Mouse (Mus musculus) bone marrow, adult 2 months (tissue): ENCODE data around the gene Scn1b. TPM values are rescaled to one million over a fixed set of nuclear protein-coding genes. Genes with fewer than 3 reads are reported as not detected.
A peak's percentile ranks its signal among the peaks of the same experiment; 100 is the strongest.

Experiments used
- H3K27ac ChIP-seq: fragments of 200-500 bp; 2 replicates; pipeline ENCODE4 v1.5.1; 2012; ENCODE audit warnings: low read depth, mild to moderate bottlenecking, control low read depth, inconsistent platforms, low read length; ENCODE audit not compliant: control insufficient read depth, poor library complexity, insufficient read depth
- H3K4me1 ChIP-seq: fragments of 200-500 bp; 2 replicates; pipeline ENCODE4 v1.6.1; 2011; ENCODE audit warnings: low read length; ENCODE audit not compliant: control insufficient read depth, insufficient read depth
- H3K4me3 ChIP-seq: fragments of 200-500 bp; replicated peaks from 2 replicates; pipeline ENCODE3; 2011; ENCODE audit warnings: mild to moderate bottlenecking, low read depth, low read length, control low read depth; ENCODE audit not compliant: control insufficient read depth
- CTCF ChIP-seq: fragments of 200-500 bp; IDR thresholded peaks from 2 replicates; pipeline ENCODE4 v1.5.1; 2011; ENCODE audit warnings: low read length, control low read depth; ENCODE audit not compliant: control insufficient read depth, insufficient read depth
- POLR2A ChIP-seq: fragments of 200-500 bp; IDR thresholded peaks from 2 replicates; pipeline ENCODE4 v1.6.1; 2011; ENCODE audit warnings: low read depth, mild to moderate bottlenecking, control low read depth, low read length, borderline replicate concordance; ENCODE audit not compliant: control insufficient read depth
- WGBS: fragments of 180-500 bp; shearing (Covaris S2); methylation state at CpG from one replicate; pipeline ENCODE4 v1.1.7; 2018; 5-methylcytosine and 5-hydroxymethylcytosine counted together
- polyA plus RNA-seq: library from polyadenylated mRNA; stranded (reverse); fragments of >200 nt; gene quantifications from 2 replicates; pipeline ENCODE4 v1.2.4, GENCODE M21; 2011; ENCODE audit warnings: low replicate concordance; ENCODE audit not compliant: missing spikeins, insufficient read depth, insufficient read length

Scn1b gene
- polyA plus RNA-seq, result 4.3 and 6.2 TPM in 2 replicates

DNA sequence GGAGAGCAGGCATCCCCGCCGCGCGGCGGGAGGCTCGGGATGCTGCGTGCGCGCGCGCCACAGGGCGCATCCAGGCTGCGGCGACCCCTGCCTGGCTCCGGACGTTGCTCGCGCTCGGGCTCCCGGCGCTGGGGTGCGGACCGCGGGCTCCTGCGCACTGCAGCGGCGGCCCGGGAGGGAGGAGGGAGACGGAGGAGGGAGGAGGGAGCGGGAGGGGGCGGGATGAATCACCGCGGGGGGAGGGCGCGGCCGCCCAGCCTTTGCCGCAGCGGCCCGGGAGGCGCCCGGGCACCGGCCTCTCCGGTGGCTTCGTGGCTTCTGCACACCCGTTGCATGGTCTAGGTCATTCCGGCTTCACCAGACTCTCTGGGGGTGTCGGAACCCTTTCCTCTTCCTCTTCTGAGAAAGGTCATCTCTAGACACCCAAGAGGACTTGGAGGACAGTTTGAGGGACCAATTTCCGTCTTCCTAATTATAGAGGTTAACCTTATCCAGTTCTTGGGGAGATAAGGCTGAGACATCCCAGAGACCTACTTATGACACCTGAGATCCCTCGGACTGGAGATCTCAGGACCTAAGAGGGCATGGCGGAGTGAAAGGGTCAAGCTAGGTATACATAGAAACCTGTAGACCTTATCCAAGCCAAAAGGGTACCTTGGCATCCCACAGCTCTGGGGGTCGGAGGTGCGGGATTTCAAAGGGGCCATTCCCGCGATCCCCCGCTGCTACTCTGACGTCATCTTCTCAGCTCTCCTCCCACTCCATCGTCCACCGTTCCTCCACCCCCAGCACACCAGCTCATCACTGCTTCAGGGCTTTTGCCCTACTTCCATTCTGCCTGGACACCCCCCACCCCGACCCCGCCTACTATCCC, at the start of gene Scn1b:
Scn1b (minus strand) TSS at position 153 of the 874 bp plus-strand sequence.
- TF ChIP-seq CTCF (no peak), POLR2A (no peak)
- Histone ChIP-seq H3K27ac (no peak within 1 kb of the TSS), H3K4me1 (no peaks in the 10 kb centered on the region), H3K4me3 (no peak within 1 kb of the TSS)
- 7% methylated on average over 57 of the region's 60 CpGs for WGBS

DNA sequence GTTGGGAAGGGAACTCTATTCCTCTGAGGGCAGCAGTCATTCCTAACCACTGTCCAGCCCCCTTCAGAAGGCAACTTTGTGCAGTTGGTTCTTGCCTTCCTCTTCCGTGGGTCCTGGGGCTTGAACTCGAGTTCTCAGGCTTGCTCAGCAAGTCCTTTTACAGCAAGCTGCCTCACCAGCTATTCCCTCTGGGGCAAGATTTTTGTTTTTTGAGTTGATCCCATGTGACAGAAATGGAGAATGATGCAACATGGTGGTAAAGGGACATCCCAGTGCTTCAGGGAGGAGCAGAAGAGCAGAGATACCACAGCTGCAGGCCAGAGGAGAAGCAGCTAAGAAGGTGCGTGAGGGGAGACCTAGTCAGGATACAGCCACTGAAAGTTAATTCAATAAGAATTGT, 48.3 kb upstream of the Scn1b start:
- H3K4me3 ChIP-seq, result no peak overlapping the region
- WGBS, result 55% methylated on average over 3 of the region's 3 CpGs
- TF ChIP-seq CTCF, result no peak
- TF ChIP-seq POLR2A, result no peak
- H3K4me1 ChIP-seq, result no peaks in the 10 kb centered on the region; the same call in 1 of the 2 replicates
- H3K27ac ChIP-seq, result no peak overlapping the region

DNA sequence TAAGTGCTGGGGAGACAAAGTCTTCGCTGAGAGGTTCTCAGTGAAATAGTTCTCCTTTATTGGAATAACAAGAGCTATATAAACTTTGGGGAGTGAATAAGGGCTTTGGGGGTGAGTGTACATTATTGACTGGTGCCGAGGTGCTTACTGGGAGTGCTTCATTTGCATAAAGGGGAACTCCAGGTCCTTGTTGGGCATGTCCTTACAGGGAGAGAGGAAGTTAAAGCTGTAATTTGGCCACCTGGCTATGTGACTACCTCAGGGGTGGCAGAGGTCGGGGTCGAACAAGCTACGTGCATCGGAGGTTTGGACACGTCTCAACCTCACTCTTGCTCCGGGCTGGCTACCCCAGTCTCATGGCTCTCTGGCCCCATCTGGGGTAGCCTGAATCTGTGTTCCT, 47.7 kb upstream of the Scn1b start:
- Histone ChIP-seq H3K27ac (no peak overlapping the region), H3K4me1 (no peaks in the 10 kb centered on the region; the same call in 1 of the 2 replicates), H3K4me3 (no peak overlapping the region)
- TF ChIP-seq CTCF (no peak), POLR2A (no peak)
- WGBS, result 21% methylated on average over 8 of the region's 8 CpGs

DNA sequence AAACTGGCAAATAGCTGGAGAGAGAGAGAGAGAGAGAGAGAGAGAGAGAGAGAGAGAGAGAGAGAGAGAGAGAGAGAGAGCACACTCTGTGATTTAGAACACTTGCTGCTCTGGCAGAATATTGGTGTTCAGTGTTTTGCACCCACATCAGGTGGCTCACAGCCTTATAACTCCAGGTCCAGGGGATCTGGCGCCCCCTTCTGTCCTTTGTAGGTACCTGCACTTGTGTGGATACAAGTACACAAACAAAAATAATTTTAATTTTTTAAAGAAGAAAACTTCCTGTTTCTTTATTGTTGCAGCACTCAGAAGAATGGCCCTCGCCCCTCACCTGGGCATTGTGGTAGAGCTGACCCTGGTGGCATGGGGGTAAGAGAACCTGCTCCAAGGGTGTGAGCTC, 45.4 kb upstream of the Scn1b start:
- Histone ChIP-seq H3K4me3 (no peak overlapping the region), H3K4me1 (peaks cover 3% of the 10 kb centered on the region; the same call in 1 of the 2 replicates), H3K27ac (no peak overlapping the region)
- TF ChIP-seq CTCF (peak; percentile 78), POLR2A (no peak)
- WGBS, result 10% methylated on average over 2 of the region's 2 CpGs

DNA sequence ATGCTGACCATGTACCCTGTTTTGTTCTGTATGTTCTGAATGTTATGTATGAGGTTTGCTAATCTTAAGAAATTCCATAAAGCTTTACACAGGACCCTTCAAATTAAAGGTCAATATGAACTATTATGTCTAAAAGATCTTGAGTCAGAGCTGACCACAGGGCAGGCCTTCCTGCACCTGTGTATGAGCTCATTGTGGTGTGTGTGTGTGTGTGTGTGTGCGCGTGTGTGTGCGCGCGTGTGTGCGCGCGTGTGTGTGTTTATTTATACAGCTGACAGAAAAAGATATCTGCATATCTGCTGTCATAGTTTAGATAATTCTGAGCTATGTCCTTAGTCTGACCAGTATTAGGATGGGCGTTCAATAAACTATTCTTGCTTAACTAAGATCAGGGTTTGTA, 43.7 kb upstream of the Scn1b start:
- H3K4me1 ChIP-seq, result peaks cover 3% of the 10 kb centered on the region; the same call in 1 of the 2 replicates
- 93% methylated on average over 9 of the region's 9 CpGs for WGBS

DNA sequence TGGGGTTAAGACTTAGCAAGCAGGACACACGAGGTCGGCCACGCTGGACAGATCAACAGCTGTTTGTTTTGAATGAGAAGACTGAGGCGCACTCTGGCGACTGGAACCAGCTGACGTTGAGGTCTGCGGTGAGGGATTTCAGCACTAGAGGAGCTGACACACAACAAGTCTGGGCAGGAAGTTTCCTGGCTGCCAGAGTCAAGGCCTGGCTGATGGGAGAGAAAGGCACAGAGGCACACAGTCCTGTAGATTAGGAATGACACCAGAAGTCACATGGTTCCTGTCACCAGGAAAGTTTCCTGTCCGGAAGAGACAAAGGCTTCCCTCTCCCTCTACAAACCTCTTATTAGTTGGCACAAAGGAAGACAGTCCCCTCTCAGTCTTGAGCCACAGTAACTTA, 41.6 kb upstream of the Scn1b start:
- Histone ChIP-seq H3K4me1 (peaks cover 5% of the 10 kb centered on the region; the same call in 1 of the 2 replicates), H3K27ac (no peak overlapping the region), H3K4me3 (no peak overlapping the region)
- 5% methylated on average over 8 of the region's 8 CpGs for WGBS
- TF ChIP-seq POLR2A, result no peak

More for the DNA sequence above, 43.7 kb upstream of the Scn1b start:
- H3K4me3 ChIP-seq, result no peak overlapping the region
- TF ChIP-seq POLR2A (no peak), CTCF (no peak)
- H3K27ac ChIP-seq, result no peak overlapping the region

DNA sequence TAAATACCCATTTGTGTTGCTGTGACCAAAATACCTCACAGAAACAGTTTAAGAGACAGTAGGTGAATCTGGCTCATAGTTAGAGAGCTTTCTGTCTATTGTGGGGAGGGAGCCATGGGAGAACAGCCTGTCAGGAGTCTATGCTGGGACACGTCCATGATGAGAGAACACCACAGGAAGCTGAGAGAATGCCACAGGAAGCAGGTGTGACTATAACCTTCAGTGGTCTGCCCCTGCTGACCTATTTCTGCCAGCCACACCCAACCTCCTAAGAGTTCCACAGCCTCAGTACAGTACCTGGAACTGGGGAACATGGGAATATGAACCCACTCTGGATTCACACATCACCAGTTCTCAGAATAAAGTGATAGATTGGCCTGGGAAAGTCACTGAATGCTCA, 37.9 kb upstream of the Scn1b start:
- WGBS, result 14% methylated on average over 1 of the region's 1 CpGs
- TF ChIP-seq CTCF (no peak), POLR2A (no peak)
- H3K27ac ChIP-seq, result no peak overlapping the region

DNA sequence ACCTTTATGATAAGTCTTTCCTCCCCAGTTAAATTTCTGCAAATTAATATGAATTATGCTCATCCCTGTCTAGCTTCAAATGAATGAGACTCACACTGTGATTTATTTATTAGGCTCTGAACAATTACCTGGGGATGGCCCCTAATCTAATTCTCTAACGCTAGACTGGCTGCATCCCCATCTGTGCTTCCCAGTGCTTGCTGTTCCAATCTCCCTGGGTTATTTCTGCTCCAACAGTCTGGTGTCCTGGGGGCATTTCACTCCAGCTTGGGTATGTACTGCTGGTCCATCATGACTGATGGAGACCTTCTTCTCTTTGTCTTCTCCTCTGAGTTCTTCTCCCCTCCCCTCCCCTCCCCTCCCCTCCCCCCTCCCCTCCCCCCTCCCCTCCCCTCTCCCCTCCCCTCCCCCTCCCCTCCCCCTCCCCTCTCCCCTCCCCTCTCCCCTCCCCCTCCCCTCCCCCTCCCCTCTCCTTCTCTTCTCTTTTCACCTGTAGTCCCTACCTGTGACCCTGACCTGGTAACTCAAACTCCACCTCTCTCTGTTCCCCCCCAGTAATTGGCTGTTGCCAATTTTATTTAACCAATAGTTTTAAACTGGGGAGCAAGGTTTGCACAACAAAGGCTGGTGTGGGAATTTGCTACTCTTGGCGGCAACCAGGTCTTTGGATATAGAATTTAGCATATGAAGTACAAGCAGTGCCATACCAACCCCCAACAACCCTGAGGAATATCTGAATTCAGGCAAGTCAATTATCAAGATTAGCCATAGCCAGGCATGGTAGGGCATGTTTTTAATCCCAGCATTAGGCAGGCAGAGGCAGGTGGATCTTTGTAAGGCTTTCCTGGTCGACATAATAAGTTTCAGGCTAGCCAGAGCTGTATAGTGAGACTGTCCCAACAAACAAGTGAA, 37.1 kb upstream of the Scn1b start:
- no peak overlapping the region for H3K4me3 ChIP-seq
- peaks cover 5% of the 10 kb centered on the region; the same call in 1 of the 2 replicates for H3K4me1 ChIP-seq
- no peak overlapping the region for H3K27ac ChIP-seq
- no peak for TF ChIP-seq POLR2A
- no peak for TF ChIP-seq CTCF
- 65% methylated on average over 3 of the region's 3 CpGs for WGBS

More for the DNA sequence above, 37.9 kb upstream of the Scn1b start:
- Histone ChIP-seq H3K4me1 (peaks cover 5% of the 10 kb centered on the region; the same call in 1 of the 2 replicates), H3K4me3 (no peak overlapping the region)
